Mouse (Mus musculus): Measurements from ENCODE around the gene Folr1.

The Folr1 gene

DNA sequence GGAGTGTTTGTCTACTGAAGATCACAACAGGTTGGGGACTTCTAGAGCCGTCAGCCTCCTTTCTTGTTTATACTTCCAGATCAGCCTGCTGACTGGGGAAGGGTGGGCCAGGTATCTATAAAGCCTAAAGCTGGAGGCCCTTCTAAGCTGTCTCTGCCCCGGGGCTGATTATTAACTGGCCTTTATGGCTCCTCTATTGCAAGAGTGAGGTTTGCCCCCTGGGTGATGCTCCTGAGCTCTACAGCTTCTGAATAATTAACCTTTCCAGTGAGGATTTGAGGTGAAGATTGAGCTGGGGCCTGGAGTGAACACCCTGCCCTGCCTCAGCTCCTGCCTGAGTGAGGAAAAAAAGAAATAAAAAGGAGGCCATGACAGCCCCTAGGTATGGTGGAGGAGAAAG is at the start of gene Folr1:
Gene Folr1 (minus strand): TSS at position 160 of the 400 bp plus-strand sequence.
- DNase-seq (ENCODE audit: low read depth, low spot score): no peak

- peak; percentile 59 for DNase-seq (ENCODE audit: low read depth, low spot score)
Measured at GRCm38 (mm10) chr7:101918071-101918470, 47.5 kb upstream of the Folr1 start.

- no peak for DNase-seq (ENCODE audit: low read depth, low spot score)
Measured at GRCm38 (mm10) chr7:101911982-101912381, 41.4 kb upstream of the Folr1 start.

DNA sequence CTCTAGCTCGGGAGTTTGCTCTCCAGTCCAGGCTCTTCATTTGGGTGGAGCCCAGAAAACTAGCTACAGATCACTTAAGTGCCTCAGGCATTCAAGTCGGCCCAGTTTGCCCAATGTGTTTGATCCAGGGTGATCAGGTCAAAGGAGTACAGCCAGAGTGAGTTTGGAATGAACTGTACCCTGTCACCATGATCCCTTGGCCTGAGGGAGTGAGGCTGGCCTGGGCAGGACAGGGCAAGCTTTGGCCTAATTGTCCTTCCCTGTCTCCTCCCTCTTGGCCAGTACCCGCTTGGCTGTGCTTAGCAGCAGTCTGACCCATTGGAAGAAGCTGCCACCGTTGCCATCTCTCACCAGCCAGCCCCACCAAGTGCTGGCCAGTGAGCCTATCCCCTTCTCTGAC is 39.5 kb upstream of the Folr1 start:
- no peak for DNase-seq (ENCODE audit: low read depth, low spot score)

- no peak for DNase-seq (ENCODE audit: low read depth, low spot score)
Measured at GRCm38 (mm10) chr7:101908367-101908766, 37.8 kb upstream of the Folr1 start.

GRCm38 (mm10) chr7:101906696-101907095 is 36.1 kb upstream of the Folr1 start:
- no peak for DNase-seq (ENCODE audit: low read depth, low spot score)

GRCm38 (mm10) chr7:101906287-101906681 is 35.7 kb upstream of the Folr1 start, which contains the start of gene Tomt:
Gene Tomt, minus strand, starts transcription at chr7:101906359.
- no peak for DNase-seq (ENCODE audit: low read depth, low spot score)

DNA sequence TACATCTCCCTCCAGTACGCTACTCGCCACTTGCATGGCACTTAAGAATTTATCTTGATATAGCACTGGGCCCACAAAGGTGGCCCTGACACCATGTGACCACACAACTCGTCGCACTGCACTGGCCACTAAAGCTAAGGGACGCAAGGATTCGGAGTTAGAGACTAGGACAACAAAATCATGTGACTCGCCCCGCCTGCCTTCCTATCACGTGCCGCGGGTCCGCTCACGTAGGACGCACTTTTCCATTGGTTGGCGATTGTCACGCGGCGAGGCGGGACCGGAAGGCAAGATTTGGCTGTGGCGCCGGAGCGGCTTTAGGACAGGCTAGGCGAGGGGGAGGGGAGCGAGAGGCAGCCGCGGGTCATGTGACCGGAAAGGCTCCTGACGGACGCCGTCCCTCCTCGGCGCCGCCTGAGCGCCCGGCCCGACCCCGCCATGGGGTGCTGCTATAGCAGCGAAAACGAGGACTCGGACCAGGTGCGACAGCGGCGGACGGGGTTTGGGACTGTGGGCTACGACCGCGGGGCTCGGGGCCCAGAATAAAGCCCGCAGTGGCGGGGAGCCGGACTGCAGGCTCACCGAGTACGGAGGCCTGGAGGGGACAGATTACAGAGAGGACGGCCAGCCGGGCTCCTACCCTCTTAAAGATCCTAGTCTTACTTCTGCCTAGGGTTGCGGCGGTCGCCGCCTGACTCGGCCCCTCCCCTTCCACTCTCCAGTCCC is 35.1 kb upstream of the Folr1 start, which contains the start of gene Lamtor1:
Gene Lamtor1 (plus strand): TSS at position 344 of the 726 bp plus-strand sequence.
- DNase-seq (ENCODE audit: low read depth, low spot score): peak; percentile 97

- no peak for DNase-seq (ENCODE audit: low read depth, low spot score)
Measured at GRCm38 (mm10) chr7:101902846-101903245, 32.3 kb upstream of the Folr1 start.

GRCm38 (mm10) chr7:101901969-101902368 is 31.4 kb upstream of the Folr1 start:
- no peak for DNase-seq (ENCODE audit: low read depth, low spot score)

GRCm38 (mm10) chr7:101900331-101901097 is 29.9 kb upstream of the Folr1 start:
- no peak for DNase-seq (ENCODE audit: low read depth, low spot score)

DNA sequence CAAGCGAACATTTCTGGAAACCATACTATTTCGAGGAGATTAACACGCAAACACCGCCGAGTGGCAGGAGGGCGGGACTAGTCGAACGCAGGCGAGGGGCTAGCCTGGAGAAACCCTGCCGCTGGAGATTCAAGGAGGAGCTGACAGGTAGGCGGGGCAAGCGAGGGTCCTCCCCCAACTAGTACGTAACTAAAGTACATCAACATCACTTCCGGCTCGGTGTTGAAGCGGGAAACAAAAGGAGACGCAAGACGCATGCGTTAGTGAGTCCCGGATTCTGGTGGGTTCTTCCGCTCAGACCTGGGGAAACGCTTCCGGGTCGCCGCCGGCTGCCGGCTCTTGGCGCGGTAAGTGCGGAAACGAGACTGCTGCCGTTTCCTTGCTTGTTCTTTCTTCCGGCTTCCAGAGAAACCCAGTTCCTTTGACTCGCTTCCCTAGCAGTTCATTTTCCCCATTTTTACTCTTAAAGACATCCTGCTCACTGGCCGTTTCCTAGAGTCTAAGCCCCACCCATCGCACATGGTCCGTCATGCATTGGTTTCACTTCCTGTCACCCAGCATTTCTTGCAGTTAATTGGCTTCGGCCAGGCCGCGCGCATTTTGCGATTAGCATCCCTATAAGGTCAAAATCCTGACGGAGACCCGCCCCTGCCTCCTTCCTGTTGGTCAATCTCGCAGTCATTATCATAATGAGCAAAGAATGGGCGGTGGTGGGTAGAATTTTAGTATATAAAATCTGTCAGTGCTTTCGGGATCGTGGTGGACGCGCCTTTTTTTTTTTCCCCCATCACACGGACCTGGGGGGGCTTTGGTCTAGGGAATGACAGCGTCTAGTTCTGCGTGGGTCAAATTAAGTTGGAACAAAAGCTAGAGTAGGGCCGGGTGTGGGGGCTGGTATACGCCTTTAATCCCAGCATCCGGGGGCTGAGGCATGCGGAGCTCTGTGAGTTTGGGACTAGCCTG is 25.8 kb upstream of the Folr1 start:
- peak; percentile 96 for DNase-seq (ENCODE audit: low read depth, low spot score)

DNA sequence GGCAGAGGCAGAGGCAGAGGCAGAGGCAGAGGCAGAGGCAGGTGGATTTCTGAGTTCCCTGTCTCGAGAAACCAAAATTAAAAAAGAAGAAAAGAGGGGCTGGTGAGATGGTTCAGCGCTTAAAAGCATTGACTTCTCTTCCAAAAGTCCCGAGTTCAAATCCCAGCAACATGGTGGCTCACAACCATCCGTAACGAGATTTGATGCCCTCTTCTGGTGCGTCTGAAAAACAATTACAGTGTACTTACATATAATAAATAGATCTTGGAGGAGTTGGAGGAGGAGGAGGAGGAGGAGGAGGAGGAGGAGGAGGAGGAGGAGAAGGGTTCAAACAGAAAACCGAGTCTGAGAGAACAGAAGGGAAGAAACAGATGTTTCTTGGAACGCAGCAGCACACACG is 25.1 kb upstream of the Folr1 start:
- DNase-seq (ENCODE audit: low read depth, low spot score): no peak

- DNase-seq (ENCODE audit: low read depth, low spot score): no peak
Measured at GRCm38 (mm10) chr7:101888460-101888859, 17.9 kb upstream of the Folr1 start.

DNA sequence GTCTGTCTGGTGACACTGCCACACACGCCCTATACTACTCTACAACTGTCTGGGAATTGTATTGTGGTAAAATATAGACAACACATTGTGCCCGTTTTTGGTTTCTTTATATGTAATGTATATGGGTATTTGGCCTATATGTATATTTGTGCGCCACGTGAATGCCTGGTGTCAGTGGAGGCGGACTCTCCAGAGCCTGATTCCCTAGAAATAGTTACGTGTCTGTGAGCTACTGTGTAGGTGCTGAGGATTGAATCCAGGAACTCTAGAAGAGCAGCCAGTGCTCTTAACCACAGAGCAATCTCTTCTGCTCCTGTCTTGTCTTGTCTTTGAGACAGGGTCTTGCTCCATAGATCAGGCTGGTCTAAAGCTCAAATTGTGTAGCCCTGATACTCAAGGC is 15.7 kb upstream of the Folr1 start:
- no peak for DNase-seq (ENCODE audit: low read depth, low spot score)

- DNase-seq (ENCODE audit: low read depth, low spot score): no peak
Measured at GRCm38 (mm10) chr7:101884160-101884559, 13.6 kb upstream of the Folr1 start.

DNA sequence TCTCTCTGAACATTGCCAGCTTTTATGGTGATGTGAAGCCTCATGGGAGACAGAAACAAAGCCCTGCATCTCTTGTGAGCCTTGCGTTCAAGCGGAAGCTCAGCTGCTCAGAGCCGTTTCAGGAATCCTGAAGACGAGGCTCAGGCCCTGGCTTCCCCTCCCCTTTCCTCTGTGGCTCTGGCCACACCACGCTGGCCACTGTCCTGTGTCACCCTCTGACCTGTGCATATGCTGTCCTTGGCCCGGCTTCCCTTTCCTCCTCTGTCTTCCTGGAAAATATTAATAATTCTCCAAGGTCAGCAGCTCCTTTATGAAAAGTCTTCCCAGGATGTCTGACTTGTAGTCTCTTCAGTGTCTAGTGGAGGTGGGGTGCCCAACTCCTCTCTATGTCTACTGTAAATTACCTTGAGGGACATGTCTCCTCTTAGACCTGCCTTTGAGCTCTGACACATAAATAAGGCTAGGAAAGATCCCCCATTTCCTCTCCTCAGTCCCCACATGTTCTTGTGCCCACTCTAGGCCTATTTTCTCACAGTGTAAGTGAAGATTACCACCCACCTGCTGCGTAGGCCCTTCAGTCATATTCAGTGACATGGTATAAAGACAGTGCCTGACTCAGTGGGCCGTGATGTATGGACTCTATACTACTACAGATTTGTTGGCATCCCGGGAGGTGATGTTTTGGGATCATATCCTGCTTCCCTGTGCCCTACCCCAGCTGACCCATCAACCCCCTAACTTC is 12.0 kb upstream of the Folr1 start:
- no peak for DNase-seq (ENCODE audit: low read depth, low spot score)

- no peak for DNase-seq (ENCODE audit: low read depth, low spot score)
Measured at GRCm38 (mm10) chr7:101880855-101881254, 10.3 kb upstream of the Folr1 start.

- DNase-seq (ENCODE audit: low read depth, low spot score): no peak
Measured at GRCm38 (mm10) chr7:101875978-101876377, 5.4 kb upstream of the Folr1 start.

GRCm38 (mm10) chr7:101871296-101871695 is 708 bp upstream of the Folr1 start:
- no peak for DNase-seq (ENCODE audit: low read depth, low spot score)

- DNase-seq (ENCODE audit: low read depth, low spot score): no peak
Measured at GRCm38 (mm10) chr7:101869163-101869500, 1.5 kb downstream of the Folr1 start.

Data from embryo, embryonic 11.5 days (tissue).